8 mouse cellular contexts compared by ENCODE assay signal in the genomic region with DNA sequence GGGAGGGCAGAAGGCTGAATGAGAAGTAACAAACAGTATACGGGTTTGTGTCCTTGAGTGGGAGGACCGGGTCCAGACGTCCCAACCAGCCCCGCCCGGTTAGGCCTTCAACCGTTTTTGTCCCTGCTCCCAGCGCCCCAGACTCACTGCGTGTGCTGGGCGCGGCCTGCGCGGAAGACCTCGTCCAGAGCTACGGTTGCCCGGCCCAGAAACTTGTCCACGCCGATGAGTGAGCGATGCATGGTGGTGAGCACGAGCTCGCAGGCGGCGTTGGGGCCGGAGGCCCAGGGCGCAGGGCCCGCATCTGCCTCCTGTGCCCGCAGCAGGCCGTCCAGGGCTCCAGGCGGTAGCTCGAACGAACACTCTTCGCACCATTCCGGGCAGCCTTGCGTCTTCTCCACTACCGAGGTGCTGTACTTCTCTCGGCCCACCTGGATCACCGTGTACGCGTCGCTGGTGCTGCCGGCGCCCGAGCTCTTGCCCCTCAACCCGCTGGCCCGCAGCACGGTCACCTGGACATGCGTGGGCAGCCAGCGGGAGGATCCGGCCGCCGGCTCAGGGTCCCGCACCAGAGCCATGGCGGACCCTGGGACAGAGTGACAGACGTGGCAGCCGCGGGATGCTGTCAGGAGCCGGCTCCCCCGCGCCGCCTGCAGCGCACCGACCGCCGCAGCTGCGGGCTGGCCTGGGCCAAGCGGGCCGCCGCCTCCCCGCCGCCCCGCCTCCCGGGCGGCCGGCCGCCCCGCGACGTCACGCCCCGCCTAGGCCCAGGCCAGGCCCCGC. TPM values are rescaled to one million over a fixed set of nuclear protein-coding genes. Genes with fewer than 3 reads are reported as not detected.
DNase-seq lines count a peak whose midpoint lies in the region; ATAC-seq and TF ChIP-seq lines count a peak whose summit lies in the region.

Gene Rab11fip5, minus strand, starts transcription at position 684 of the 783 bp plus-strand sequence.

- peak in 1 of 2 experiments; percentile 44 for DNase-seq in left cerebral cortex, adult 18-20 months (ENCODE audit: low spot score in 2 of 2)
- DNase-seq in left cerebral cortex, adult 9 months (ENCODE audit: low spot score in 2 of 2) = no peak
- DNase-seq in adrenal gland, postnatal 14 days = peak; percentile 66
- DNase-seq in forelimb bud, embryonic 11.5 days (ENCODE audit: low read depth, low spot score) = peak; percentile 26
- no peak for DNase-seq in limb, embryonic 10.5 days (ENCODE audit: low spot score)
- DNase-seq in midbrain, postnatal 0 days (ENCODE audit: low spot score) = peak; percentile 24
- no peak for DNase-seq in thymus, postnatal 25 days

- 1% methylated on average over 80 of the region's 80 CpGs for WGBS in hindbrain, embryonic 12.5 days
- 3% methylated on average over 80 of the region's 80 CpGs for WGBS in limb, embryonic 10.5 days
- under 1% methylated on average over 75 of the region's 80 CpGs for WGBS in midbrain, postnatal 0 days

- peak; percentile 61 for ATAC-seq in hindbrain, embryonic 12.5 days (ENCODE audit: low FRiP score)
- peak; percentile 36 for ATAC-seq in midbrain, postnatal 0 days (ENCODE audit: low FRiP score)

- peak within 1 kb of the TSS; percentile 87 for H3K4me2 ChIP-seq in hindbrain, embryonic 12.5 days (replicated peaks)
- peak within 1 kb of the TSS; percentile 56 for H3K4me2 ChIP-seq in midbrain, postnatal 0 days (ENCODE audit: low read depth, low read length, poor library complexity, severe bottlenecking)

- peak within 1 kb of the TSS; percentile 79 for H3K27ac ChIP-seq in hindbrain, embryonic 12.5 days
- H3K27ac ChIP-seq in limb, embryonic 10.5 days = peak within 1 kb of the TSS; percentile 80
- peak within 1 kb of the TSS; percentile 80 for H3K27ac ChIP-seq in midbrain, postnatal 0 days (ENCODE audit: low read depth, low read length)

- peaks cover 18% of the 10 kb centered on the region; the same call in 1 of the 2 replicates for H3K27me3 ChIP-seq in hindbrain, embryonic 12.5 days
- peaks cover 49% of the 10 kb centered on the region for H3K27me3 ChIP-seq in limb, embryonic 10.5 days (ENCODE audit: low read depth, poor library complexity, severe bottlenecking)
- H3K27me3 ChIP-seq in midbrain, postnatal 0 days (ENCODE audit: insufficient read depth, low read length) = no peaks in the 10 kb centered on the region

- peak within 1 kb of the TSS; percentile 90 for H3K9ac ChIP-seq in hindbrain, embryonic 12.5 days
- peak within 1 kb of the TSS; percentile 88 for H3K9ac ChIP-seq in midbrain, postnatal 0 days (replicated peaks; ENCODE audit: low read length, poor library complexity, severe bottlenecking)

- no peak for TF ChIP-seq CTCF in midbrain, postnatal 0 days (IDR thresholded peaks at IDR 0.05)

- H3K9me3 ChIP-seq in hindbrain, embryonic 12.5 days (replicated peaks) = no peaks in the 10 kb centered on the region
- H3K9me3 ChIP-seq in limb, embryonic 10.5 days (replicated peaks) = no peaks in the 10 kb centered on the region
- H3K9me3 ChIP-seq in midbrain, postnatal 0 days (ENCODE audit: low read length) = no peaks in the 10 kb centered on the region

- no peaks in the 10 kb centered on the region for H3K36me3 ChIP-seq in hindbrain, embryonic 12.5 days
- no peaks in the 10 kb centered on the region for H3K36me3 ChIP-seq in limb, embryonic 10.5 days
- H3K36me3 ChIP-seq in midbrain, postnatal 0 days (ENCODE audit: insufficient read depth, low read length) = no peaks in the 10 kb centered on the region

- H3K4me3 ChIP-seq in hindbrain, embryonic 12.5 days = peak within 1 kb of the TSS; percentile 76
- H3K4me3 ChIP-seq in limb, embryonic 10.5 days = peak within 1 kb of the TSS; percentile 82
- H3K4me3 ChIP-seq in midbrain, postnatal 0 days (ENCODE audit: low read depth, low read length) = peak within 1 kb of the TSS; percentile 79

- H3K4me1 ChIP-seq in hindbrain, embryonic 12.5 days = peaks cover 20% of the 10 kb centered on the region
- H3K4me1 ChIP-seq in limb, embryonic 10.5 days = peaks cover 32% of the 10 kb centered on the region
- H3K4me1 ChIP-seq in midbrain, postnatal 0 days (ENCODE audit: insufficient read depth, low read length) = peaks cover 15% of the 10 kb centered on the region

RNA-seq across cellular contexts. Expression of gene Rab11fip5, which starts in this region (rescaled TPM):
- 10 to 100 TPM; 81.7 to 82.1 TPM for total RNA-seq in left cerebral cortex, adult 18-20 months (2021)
- 22.7 and 28.7 TPM in 2 replicates for total RNA-seq in adrenal gland, postnatal 14 days (2021)
- 10.6 and 12.1 TPM in 2 replicates for polyA plus RNA-seq in hindbrain, embryonic 12.5 days (2016; fragmentation: Nextera tagmentation; extraction: Ambion mirVana)
- polyA plus RNA-seq in limb, embryonic 10.5 days (2016; fragmentation: Nextera tagmentation; extraction: Ambion mirVana) = 3.2 and 4.3 TPM in 2 replicates
- 52.9 and 65.5 TPM in 2 replicates for total RNA-seq in midbrain, postnatal 0 days (2014; rRNA removed)
- 24.3 and 27.2 TPM in 2 replicates for polyA plus RNA-seq in midbrain, postnatal 0 days (2015; fragmentation: Nextera tagmentation; extraction: Ambion mirVana)

Comparison
In these comparisons a context has a peak if more than half of its experiments do, and no peak if none do; other contexts are left out.
1. DNase-seq: peak in adrenal gland, postnatal 14 days (single experiment), forelimb bud, embryonic 11.5 days (single experiment) and midbrain, postnatal 0 days (single experiment); none in left cerebral cortex, adult 9 months (0 of 2), limb, embryonic 10.5 days (single experiment) and thymus, postnatal 25 days (single experiment).
2. Peak in every context shown above with its lines, with median percentiles within 50 percentile points of each other: H3K27ac ChIP-seq and H3K4me3 ChIP-seq.